Mouse (Mus musculus): Measurements from ENCODE around the gene Snrpg.

DNA sequence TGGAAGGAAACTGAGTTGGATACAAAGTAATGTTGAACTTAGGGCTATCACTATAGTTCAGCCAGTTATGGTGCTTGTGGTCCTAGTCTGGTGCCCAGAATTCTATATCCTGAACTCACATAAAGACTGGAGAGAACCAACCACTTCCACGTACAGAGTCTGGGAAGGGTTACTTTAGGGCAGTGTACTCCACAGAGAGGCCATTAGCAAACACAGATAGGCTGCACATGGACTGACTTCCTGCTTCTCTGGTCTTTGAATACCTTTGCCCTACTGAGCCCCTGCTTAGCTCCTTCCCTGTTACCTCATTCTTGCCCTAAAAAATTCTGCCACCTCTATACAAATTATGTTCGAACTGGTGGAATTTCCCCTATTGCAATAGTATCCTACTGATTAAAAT lies 28.9 kb downstream of the Snrpg start:
- TF ChIP-seq CTCF (IDR thresholded peaks at IDR 0.05 in 2 of 3, conservative IDR thresholded peaks at IDR 0.05 in 1 of 3; ENCODE audit: control insufficient read depth in 1 of 3, insufficient read depth in 1 of 3, low read depth in 2 of 3, low read length in 3 of 3, poor library complexity in 1 of 3, severe bottlenecking in 1 of 3), result no peak
- no peak for TF ChIP-seq POLR2A (IDR thresholded peaks at IDR 0.05; ENCODE audit: control insufficient read depth in 1 of 2, insufficient read depth in 1 of 2, low read depth in 1 of 2, low read length in 2 of 2, poor library complexity in 1 of 2)
- TF ChIP-seq ETS1 (IDR thresholded peaks at IDR 0.05; ENCODE audit: low read depth, low read length), result no peak
- TF ChIP-seq TAL1 (IDR thresholded peaks at IDR 0.05; ENCODE audit: low read length), result no peak
- TF ChIP-seq MAX (IDR thresholded peaks at IDR 0.05; ENCODE audit: low read length), result no peak
- no peak for TF ChIP-seq ZMIZ1 (IDR thresholded peaks at IDR 0.05; ENCODE audit: low read depth, low read length)
- no peak for TF ChIP-seq NELFE (IDR thresholded peaks at IDR 0.05; ENCODE audit: low read depth, low read length)
- no peak for TF ChIP-seq TCF12 (IDR thresholded peaks at IDR 0.05; ENCODE audit: low read depth, low read length)
- TF ChIP-seq POLR2AphosphoS5 (IDR thresholded peaks at IDR 0.05; ENCODE audit: borderline replicate concordance, low read depth, low read length), result no peak
- TF ChIP-seq TBP (IDR thresholded peaks at IDR 0.05; ENCODE audit: low read depth, low read length), result no peak
- TF ChIP-seq RCOR1 (IDR thresholded peaks at IDR 0.05; ENCODE audit: low read depth, low read length), result no peak
- TF ChIP-seq GATA1 (IDR thresholded peaks at IDR 0.05; ENCODE audit: low read depth, low read length), result no peak
- no peak for TF ChIP-seq BHLHE40 (IDR thresholded peaks at IDR 0.05; ENCODE audit: borderline replicate concordance, low read depth, low read length)
- no peak for TF ChIP-seq MAZ (IDR thresholded peaks at IDR 0.05; ENCODE audit: low read depth, low read length)
